Mouse (Mus musculus) myocyte (in vitro differentiated cells): ENCODE data around the gene Prdm5. TPM values are rescaled to one million over a fixed set of nuclear protein-coding genes. Genes with fewer than 3 reads are reported as not detected.

Source experiments
- H3K27me3 ChIP-seq: one replicate; pipeline ENCODE4 v1.6.1; 2011; ENCODE audit not compliant: control insufficient read depth, insufficient read depth, insufficient read length
- H3K36me3 ChIP-seq: one replicate; pipeline ENCODE4 v1.6.1; 2011; ENCODE audit not compliant: control insufficient read depth, insufficient read depth
- H3K4me2 ChIP-seq: one replicate; pipeline ENCODE4 v1.6.1; 2011; ENCODE audit warnings: low read depth, control low read depth
- H3K4me3 ChIP-seq: one replicate; pipeline ENCODE4 v1.5.1; 2011; ENCODE audit warnings: mild to moderate bottlenecking, control low read depth, moderate library complexity
- H3K79me2 ChIP-seq: one replicate; pipeline ENCODE4 v1.6.1; 2011; ENCODE audit not compliant: control insufficient read depth, insufficient read depth
- H3ac ChIP-seq: one replicate; pipeline ENCODE4 v1.6.1; 2011; ENCODE audit not compliant: control insufficient read depth, insufficient read length
- CEBPB ChIP-seq: IDR thresholded peaks from 2 replicates; pipeline ENCODE4 v1.6.1; 2011; ENCODE audit warnings: mild to moderate bottlenecking, moderate library complexity; ENCODE audit not compliant: poor library complexity, insufficient read depth, severe bottlenecking
- E2F4 ChIP-seq: IDR thresholded peaks from one replicate; pipeline ENCODE4 v1.6.1; 2011; ENCODE audit warnings: mild to moderate bottlenecking, control low read depth, moderate library complexity; ENCODE audit not compliant: insufficient read depth
- MAX ChIP-seq: IDR thresholded peaks from one replicate; pipeline ENCODE4 v1.6.1; 2011; ENCODE audit warnings: low read depth, mild to moderate bottlenecking, control low read depth
- MYOD1 ChIP-seq, 3 experiments: IDR thresholded peaks; one replicate each; pipeline ENCODE4 v1.6.1; 2011; ENCODE audit warnings: control low read depth in 2 of 3, low read depth in 2 of 3, mild to moderate bottlenecking in 2 of 3, moderate library complexity in 1 of 3; ENCODE audit not compliant: insufficient read length in 2 of 3, control insufficient read depth in 1 of 3
- MYOG ChIP-seq, 3 experiments: IDR thresholded peaks; one replicate each; pipeline ENCODE4 v1.6.1; 2011; ENCODE audit warnings: control low read depth in 2 of 3, low read depth in 2 of 3, mild to moderate bottlenecking in 2 of 3; ENCODE audit not compliant: insufficient read length in 2 of 3, control insufficient read depth in 1 of 3, insufficient read depth in 1 of 3
- POLR2A ChIP-seq: IDR thresholded peaks from one replicate; pipeline ENCODE4 v1.6.1; 2011; ENCODE audit warnings: low read depth, mild to moderate bottlenecking, control low read depth, moderate library complexity; ENCODE audit not compliant: insufficient read length
- POLR2AphosphoS2 ChIP-seq: IDR thresholded peaks from one replicate; pipeline ENCODE4 v1.6.1; 2011; ENCODE audit warnings: low read depth, control low read depth; ENCODE audit not compliant: insufficient read length
- REST ChIP-seq: IDR thresholded peaks from one replicate; pipeline ENCODE4 v1.6.1; 2011; ENCODE audit warnings: mild to moderate bottlenecking, control low read depth, moderate library complexity; ENCODE audit not compliant: insufficient read depth, insufficient read length
- SRF ChIP-seq: IDR thresholded peaks from one replicate; pipeline ENCODE4 v1.6.1; 2011; ENCODE audit warnings: low read depth; ENCODE audit not compliant: control insufficient read depth, insufficient read length
- TCF12 ChIP-seq: IDR thresholded peaks from one replicate; pipeline ENCODE4 v1.6.1; 2011; ENCODE audit warnings: mild to moderate bottlenecking, control low read depth; ENCODE audit not compliant: poor library complexity, insufficient read depth, severe bottlenecking
- TCF3 ChIP-seq: IDR thresholded peaks from one replicate; pipeline ENCODE4 v1.6.1; 2011; ENCODE audit warnings: low read depth, control low read depth; ENCODE audit not compliant: insufficient read length
- USF1 ChIP-seq: IDR thresholded peaks from one replicate; pipeline ENCODE4 v1.6.1; 2011; ENCODE audit warnings: low read depth, mild to moderate bottlenecking, control low read depth, moderate library complexity
- polyA plus RNA-seq: library from polyadenylated mRNA; unstranded; fragments of >200 nt; fragmentation: generic; extraction: Trizol; gene quantifications from one replicate; pipeline ENCODE4 v1.2.1, GENCODE M21; 2012; ENCODE audit warnings: missing spikeins

Prdm5 gene
- polyA plus RNA-seq, 1 experiment = 11.5 TPM

GRCm38 (mm10) chr6:65834013-65834412 lies 55.2 kb downstream of the Prdm5 start:
- no peak overlapping the region for H3K4me2 ChIP-seq
- no peaks in the 10 kb centered on the region for H3K79me2 ChIP-seq
- TF ChIP-seq USF1 (no peak), CEBPB (no peak), POLR2A (no peak), MYOG (IDR thresholded peaks at IDR 0.05; ENCODE audit: control insufficient read depth in 1 of 3, insufficient read depth in 1 of 3, insufficient read length in 2 of 3, low read depth in 2 of 3) (no peak), POLR2AphosphoS2 (no peak), MYOD1 (IDR thresholded peaks at IDR 0.05; ENCODE audit: control insufficient read depth in 1 of 3, insufficient read length in 2 of 3, low read depth in 2 of 3) (no peak), TCF3 (no peak), MAX (no peak), SRF (no peak), E2F4 (no peak), TCF12 (no peak), REST (no peak)

GRCm38 (mm10) chr6:65842579-65842978 lies 63.8 kb downstream of the Prdm5 start:
- peaks cover 4% of the 10 kb centered on the region for H3K36me3 ChIP-seq
- no peak overlapping the region for H3K4me3 ChIP-seq
- no peak for TF ChIP-seq SRF
- no peak for TF ChIP-seq POLR2A
- no peak for TF ChIP-seq USF1
- no peak for TF ChIP-seq MYOG (IDR thresholded peaks at IDR 0.05; ENCODE audit: control insufficient read depth in 1 of 3, insufficient read depth in 1 of 3, insufficient read length in 2 of 3, low read depth in 2 of 3)
- TF ChIP-seq MAX = no peak
- TF ChIP-seq TCF3 = no peak
- no peak for TF ChIP-seq MYOD1 (IDR thresholded peaks at IDR 0.05; ENCODE audit: control insufficient read depth in 1 of 3, insufficient read length in 2 of 3, low read depth in 2 of 3)
- no peak for TF ChIP-seq CEBPB
- TF ChIP-seq REST = no peak
- TF ChIP-seq TCF12 = no peak
- no peak for TF ChIP-seq E2F4
- TF ChIP-seq POLR2AphosphoS2 = no peak
- H3K79me2 ChIP-seq = no peaks in the 10 kb centered on the region
- H3K4me2 ChIP-seq = no peak overlapping the region
- H3ac ChIP-seq = no peak overlapping the region
- H3K27me3 ChIP-seq = no peaks in the 10 kb centered on the region

More at GRCm38 (mm10) chr6:65834013-65834412, 55.2 kb downstream of the Prdm5 start:
- no peak overlapping the region for H3ac ChIP-seq
- H3K27me3 ChIP-seq = no peaks in the 10 kb centered on the region
- H3K36me3 ChIP-seq = peaks cover 31% of the 10 kb centered on the region
- no peak overlapping the region for H3K4me3 ChIP-seq

GRCm38 (mm10) chr6:65849127-65849526 lies 70.3 kb downstream of the Prdm5 start:
- Histone ChIP-seq H3K79me2 (peaks cover 13% of the 10 kb centered on the region), H3K36me3 (peaks cover 2% of the 10 kb centered on the region), H3K4me2 (no peak overlapping the region), H3K27me3 (no peaks in the 10 kb centered on the region), H3K4me3 (no peak overlapping the region), H3ac (no peak overlapping the region)
- TF ChIP-seq TCF12 = no peak
- no peak for TF ChIP-seq TCF3
- TF ChIP-seq POLR2A = no peak

- peaks cover 17% of the 10 kb centered on the region for H3K79me2 ChIP-seq
- no peak for TF ChIP-seq REST
- no peak for TF ChIP-seq POLR2AphosphoS2
- no peak for TF ChIP-seq E2F4
- no peak for TF ChIP-seq TCF3
- TF ChIP-seq SRF = no peak
- no peak for TF ChIP-seq POLR2A
- no peaks in the 10 kb centered on the region for H3K27me3 ChIP-seq
- no peaks in the 10 kb centered on the region for H3K36me3 ChIP-seq
- H3K4me2 ChIP-seq = no peak overlapping the region
- H3K4me3 ChIP-seq = no peak overlapping the region
- no peak overlapping the region for H3ac ChIP-seq
Measured at GRCm38 (mm10) chr6:65849687-65850086, 70.9 kb downstream of the Prdm5 start.

- Histone ChIP-seq H3K27me3 (no peaks in the 10 kb centered on the region), H3K4me3 (no peak overlapping the region), H3K79me2 (peaks cover 17% of the 10 kb centered on the region), H3K4me2 (no peak overlapping the region), H3ac (no peak overlapping the region), H3K36me3 (no peaks in the 10 kb centered on the region)
- TF ChIP-seq SRF (no peak), MAX (no peak), TCF3 (no peak), POLR2A (no peak), E2F4 (no peak), POLR2AphosphoS2 (no peak), TCF12 (no peak), USF1 (no peak)
Measured at GRCm38 (mm10) chr6:65850221-65850620, 71.4 kb downstream of the Prdm5 start.
